Mouse (Mus musculus): Measurements from ENCODE around the gene Phf19.

Phf19 gene

DNA sequence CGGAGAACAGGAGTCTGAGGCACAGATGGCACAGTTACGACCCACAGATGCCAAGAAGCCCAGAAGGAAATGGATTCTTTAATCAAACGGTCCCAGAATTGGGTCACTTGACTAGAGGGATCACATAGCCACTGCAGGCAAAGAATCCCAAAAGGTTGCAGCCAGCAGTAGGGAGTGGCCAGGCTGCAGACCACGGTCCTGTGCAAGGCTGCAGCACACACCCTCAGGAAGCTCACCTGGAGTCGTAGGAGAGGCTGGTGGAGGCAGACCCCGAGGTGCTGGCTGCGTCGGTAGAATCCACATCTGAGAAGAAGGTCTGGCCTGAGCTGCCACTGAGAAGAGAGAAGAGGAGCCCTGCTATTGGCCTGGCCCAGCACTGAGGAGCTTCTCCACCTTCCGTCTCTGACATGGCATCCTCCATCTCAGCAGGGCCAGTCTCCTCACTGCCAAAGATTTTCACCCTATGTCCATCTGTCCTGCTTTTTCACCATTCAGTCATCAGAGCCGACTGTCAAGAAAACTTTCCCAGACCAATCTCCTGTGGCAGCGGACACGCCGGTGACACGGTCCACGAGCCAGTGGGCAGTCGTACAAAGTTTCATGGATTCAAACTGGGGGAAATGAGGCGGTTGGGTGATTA lies 16.9 kb downstream of the Phf19 start:
- DNase-seq (ENCODE audit: low read depth, low spot score), result no peak

GRCm38 (mm10) chr2:34895503-34896113 lies 18.2 kb downstream of the Phf19 start:
- no peak for DNase-seq (ENCODE audit: low read depth, low spot score)

DNA sequence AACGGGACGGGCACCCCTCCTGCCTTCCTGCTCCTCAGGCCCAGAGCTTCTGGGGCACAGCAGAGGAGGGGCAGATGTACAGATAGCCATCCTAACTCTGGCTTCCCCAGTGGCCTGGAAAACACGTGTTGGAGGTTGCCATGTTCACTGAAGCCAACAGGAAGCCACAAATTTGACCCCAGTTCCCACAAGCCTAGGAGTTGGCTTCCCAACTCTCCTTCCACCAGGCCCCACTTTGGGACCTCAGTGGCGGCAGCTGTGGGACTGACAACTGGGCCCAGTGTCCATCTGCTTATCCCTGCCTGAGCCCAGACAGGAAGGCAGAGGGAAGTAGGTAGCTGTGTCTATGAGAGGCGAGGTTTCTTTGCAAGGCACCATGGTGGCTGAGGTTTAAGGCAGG lies 19.9 kb downstream of the Phf19 start:
- no peak for DNase-seq (ENCODE audit: low read depth, low spot score)

GRCm38 (mm10) chr2:34884186-34884585 lies 29.6 kb downstream of the Phf19 start:
- DNase-seq (ENCODE audit: low read depth, low spot score), result no peak

- DNase-seq (ENCODE audit: low read depth, low spot score), result no peak
Observed at GRCm38 (mm10) chr2:34883190-34883589, 30.6 kb downstream of the Phf19 start.

DNA sequence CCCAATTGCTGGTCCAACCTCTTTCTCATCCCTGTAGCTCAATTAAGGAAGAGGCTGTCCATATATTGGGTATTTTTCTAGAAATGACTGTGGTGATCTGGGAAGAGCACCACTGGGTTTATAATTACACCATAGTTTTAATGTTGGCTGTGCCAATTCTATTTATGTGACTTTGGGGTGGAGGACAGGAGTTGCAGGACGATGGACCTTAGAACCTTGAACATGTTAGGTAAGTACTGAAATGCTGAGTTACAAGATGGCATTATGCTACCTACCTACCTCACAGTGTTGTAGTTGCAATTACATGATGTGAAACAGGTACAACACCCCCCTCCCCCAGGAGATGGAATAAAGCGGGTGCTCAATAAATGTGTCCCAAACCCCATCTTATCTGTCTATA lies 31.1 kb downstream of the Phf19 start:
- no peak for DNase-seq (ENCODE audit: low read depth, low spot score)

DNA sequence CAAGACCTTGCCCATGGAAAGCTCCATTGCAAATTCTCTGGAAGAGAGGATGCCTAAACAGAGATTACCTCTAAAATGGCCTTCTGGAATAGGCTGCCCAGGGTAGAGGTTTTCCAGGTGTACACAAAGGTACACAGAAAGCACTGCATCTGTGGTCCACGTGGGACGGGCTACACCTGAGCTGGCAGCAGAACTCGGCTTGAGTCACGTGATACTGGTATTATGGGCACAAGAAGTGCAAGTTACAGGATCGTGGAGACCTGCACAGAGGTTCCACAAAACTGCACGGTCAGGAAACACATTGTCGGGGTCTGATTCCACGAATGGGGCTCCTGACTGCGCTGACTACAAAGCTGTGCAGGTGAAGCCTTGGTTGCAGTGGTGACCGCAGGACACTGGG lies 33.8 kb downstream of the Phf19 start:
- no peak for DNase-seq (ENCODE audit: low read depth, low spot score)

DNA sequence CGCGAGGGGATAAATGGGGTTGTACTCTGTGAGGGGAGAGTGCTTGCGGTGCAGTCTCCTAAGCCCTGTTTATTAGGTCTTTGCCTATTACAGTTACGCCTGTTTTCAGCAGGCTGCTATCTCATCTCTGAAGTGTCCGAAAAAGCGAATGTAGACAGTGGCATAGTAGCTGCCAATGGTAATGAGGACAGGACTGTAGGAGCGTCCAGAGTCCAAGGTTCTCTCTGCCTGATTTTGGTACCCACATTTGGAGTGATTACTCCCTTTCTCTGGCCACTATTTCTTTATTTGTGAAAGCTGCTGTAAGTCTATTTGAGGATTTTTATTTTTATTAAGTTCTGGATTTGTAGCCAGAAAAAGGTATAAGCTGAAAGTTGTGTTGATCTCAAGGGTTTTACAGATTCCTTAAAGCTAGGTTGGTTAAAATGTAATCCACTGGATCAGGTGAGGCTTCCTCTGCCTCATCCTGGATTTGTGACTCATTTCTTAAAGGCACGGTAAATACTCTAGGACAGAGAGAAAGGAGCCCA lies 38.9 kb downstream of the Phf19 start, which contains the start of gene Psmd5:
Gene Psmd5 (minus strand): TSS at position 153 of the 530 bp plus-strand sequence.
- no peak for DNase-seq (ENCODE audit: low read depth, low spot score)

GRCm38 (mm10) chr2:34874271-34874670 lies 39.6 kb downstream of the Phf19 start, which contains the start of gene Cutal:
TSS of gene Cutal (plus strand) at chr2:34874396.
- DNase-seq (ENCODE audit: low read depth, low spot score), result no peak

DNA sequence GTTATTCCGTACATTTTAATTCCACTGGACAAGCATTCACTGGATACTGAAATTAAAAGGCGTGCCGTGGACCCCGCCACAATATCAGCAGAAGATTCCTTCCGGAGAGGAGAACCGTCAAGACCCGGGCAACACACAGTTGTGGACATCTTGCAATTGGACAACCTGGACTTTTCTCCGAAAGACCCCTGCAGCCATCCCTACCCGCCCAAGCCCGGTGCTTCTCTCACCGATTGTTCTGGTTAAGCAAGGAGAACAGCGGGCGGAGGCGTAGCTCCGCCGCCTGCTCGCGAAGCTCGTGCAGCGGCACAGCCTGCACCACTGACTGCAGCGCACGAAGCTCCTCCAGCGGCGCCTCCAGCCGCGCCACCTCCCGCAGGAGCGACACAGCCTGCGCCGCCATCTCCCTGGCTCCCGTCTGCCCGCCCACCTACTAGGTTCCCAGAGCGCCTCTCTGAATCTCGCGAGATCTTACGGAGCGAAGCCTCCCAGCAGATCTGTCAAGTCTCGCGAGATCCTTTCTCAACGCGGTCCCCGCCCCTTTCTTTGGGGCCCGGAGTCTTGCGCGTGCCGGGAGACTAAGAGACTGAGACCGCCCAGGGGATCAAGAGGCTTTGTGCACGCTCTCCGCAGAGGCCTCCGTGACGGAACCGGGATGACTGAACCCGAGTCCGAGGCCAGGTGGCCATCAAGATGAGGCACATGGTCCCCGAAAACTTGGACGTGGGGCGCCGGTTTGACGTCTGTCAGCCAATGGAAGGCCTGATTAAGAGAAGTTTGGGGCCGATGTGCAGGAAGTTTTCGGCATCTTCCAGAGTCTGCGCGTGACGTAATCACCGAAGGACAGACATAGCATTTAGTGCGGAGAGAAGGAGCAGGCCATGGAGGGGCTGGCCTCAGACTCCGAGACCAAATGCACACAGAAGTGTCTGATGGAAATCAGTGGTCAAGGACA lies 43.0 kb downstream of the Phf19 start:
- peak; percentile 97 for DNase-seq (ENCODE audit: low read depth, low spot score)

GRCm38 (mm10) chr2:34869680-34870079 lies 44.1 kb downstream of the Phf19 start:
- DNase-seq (ENCODE audit: low read depth, low spot score), result no peak

- no peak for DNase-seq (ENCODE audit: low read depth, low spot score)
Observed at GRCm38 (mm10) chr2:34857728-34858127, 56.1 kb downstream of the Phf19 start.

DNA sequence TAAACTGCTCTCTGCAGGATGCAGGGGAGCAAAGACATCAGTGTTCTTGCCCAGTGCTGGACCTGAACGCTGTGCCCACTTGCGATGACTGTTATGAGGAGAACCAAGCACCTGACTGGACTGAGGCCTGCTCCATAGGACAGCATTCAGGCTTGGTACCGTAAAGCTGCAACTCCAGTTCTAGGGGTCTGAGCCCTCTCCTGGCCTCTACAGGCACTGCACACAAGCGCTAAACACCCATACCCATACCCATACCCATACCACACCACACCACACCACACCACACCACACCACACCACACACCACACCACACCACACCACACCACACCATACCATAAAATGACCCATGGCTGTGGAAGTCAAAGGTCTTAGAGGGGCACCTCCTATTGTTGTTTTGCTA lies 58.6 kb downstream of the Phf19 start:
- DNase-seq (ENCODE audit: low read depth, low spot score), result no peak

DNA sequence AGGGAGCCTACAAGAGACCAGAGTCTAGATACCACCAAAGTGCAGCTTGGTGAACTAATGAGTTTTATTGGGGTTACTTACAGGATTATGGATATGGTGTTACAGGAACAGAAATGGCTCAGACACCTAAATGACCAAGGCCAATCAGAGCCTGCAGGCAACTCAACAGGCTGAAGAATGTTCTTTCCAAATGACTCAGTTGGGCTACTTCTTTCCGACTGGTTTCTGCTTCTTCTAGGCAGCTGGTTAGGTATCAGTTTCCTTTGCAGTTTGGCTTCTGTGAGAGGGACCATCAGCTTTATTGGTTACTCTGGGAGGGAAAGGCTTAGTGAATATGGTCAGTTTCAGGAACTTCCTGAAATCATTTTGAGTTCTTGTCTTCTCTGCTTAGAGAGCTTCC lies 66.1 kb downstream of the Phf19 start:
- DNase-seq (ENCODE audit: low read depth, low spot score), result no peak

Data from WW6 (cell line).